Mouse (Mus musculus) hindbrain, embryonic 12.5 days (tissue): ENCODE measurements at regions not wholly inside any gene's neighbourhood (a gene's known extent, or its start where the extent isn't known, plus 50 kb on each side); places are given as distances from the start of the nearest gene placed in this dataset.
"Not testable (repeated sequence)": the region's sequence is repeated elsewhere in the genome, so short reads cannot be mapped to it uniquely, and the experiment has no call there.

Experiments used
- ATAC-seq: fragments of 200-750 bp; cut with Nextera tagmentation; 2 replicates; pipeline ENCODE4 v1.8.0; 2017; ENCODE audit warnings: moderate TSS enrichment; ENCODE audit not compliant: low FRiP score
- H3K27ac ChIP-seq: fragments of 300-500 bp; sonication (generic); 2 replicates; pipeline ENCODE4 v1.5.1; 2016; ENCODE audit warnings: mild to moderate bottlenecking
- H3K27me3 ChIP-seq: fragments of 300-500 bp; sonication (generic); 2 replicates; pipeline ENCODE4 v1.6.1; 2016; ENCODE audit warnings: mild to moderate bottlenecking
- H3K36me3 ChIP-seq: fragments of 300-500 bp; sonication (generic); 2 replicates; pipeline ENCODE4 v1.6.1; 2016; ENCODE audit warnings: mild to moderate bottlenecking
- H3K4me1 ChIP-seq: fragments of 300-500 bp; sonication (generic); 2 replicates; pipeline ENCODE4 v1.6.1; 2016
- H3K4me2 ChIP-seq: fragments of 300-500 bp; sonication (generic); replicated peaks from 2 replicates; pipeline ENCODE4 v1.6.1; 2016; ENCODE audit warnings: mild to moderate bottlenecking
- H3K4me3 ChIP-seq: fragments of 300-500 bp; sonication (generic); 2 replicates; pipeline ENCODE4 v1.5.1; 2016; ENCODE audit warnings: mild to moderate bottlenecking
- H3K9ac ChIP-seq: fragments of 300-500 bp; sonication (generic); 2 replicates; pipeline ENCODE4 v1.6.1; 2016; ENCODE audit warnings: mild to moderate bottlenecking, moderate library complexity
- H3K9me3 ChIP-seq: fragments of 300-500 bp; sonication (generic); replicated peaks from 2 replicates; pipeline ENCODE4 v1.6.1; 2016; ENCODE audit warnings: mild to moderate bottlenecking
- WGBS: fragments of 180-500 bp; shearing (Covaris S2); methylation state at CpG from one replicate; pipeline ENCODE4 v1.1.7; 2016; 5-methylcytosine and 5-hydroxymethylcytosine counted together

- Histone ChIP-seq H3K27ac (0 out of 2 replicates have a peak overlapping the region, but pooled peaks have one; percentile 5), H3K4me1 (no peaks in the 10 kb centered on the region), H3K4me3 (no peak overlapping the region), H3K9me3 (no peaks in the 10 kb centered on the region), H3K4me2 (no peak overlapping the region), H3K36me3 (no peaks in the 10 kb centered on the region), H3K27me3 (no peaks in the 10 kb centered on the region), H3K9ac (no peak overlapping the region)
- WGBS: 31% methylated on average over 3 of the region's 3 CpGs
- peak; percentile 85 for ATAC-seq
These were observed 355.7 kb upstream of the Cypt12 start for GRCm38 (mm10) chr3:17592463-17592862.

GRCm38 (mm10) chr3:17596365-17596764 is 351.8 kb upstream of the Cypt12 start:
- Histone ChIP-seq H3K9me3 (no peaks in the 10 kb centered on the region), H3K4me3 (no peak overlapping the region), H3K4me2 (no peak overlapping the region), H3K36me3 (no peaks in the 10 kb centered on the region), H3K27me3 (no peaks in the 10 kb centered on the region), H3K9ac (no peak overlapping the region), H3K27ac (no peak overlapping the region), H3K4me1 (no peaks in the 10 kb centered on the region)
- WGBS: 66% methylated on average over 2 of the region's 2 CpGs
- no peak for ATAC-seq

GRCm38 (mm10) chr3:17613486-17613885 is 334.7 kb upstream of the Cypt12 start:
- H3K9me3 ChIP-seq: no peaks in the 10 kb centered on the region
- no peak for ATAC-seq
- H3K27me3 ChIP-seq: no peaks in the 10 kb centered on the region
- H3K9ac ChIP-seq: no peak overlapping the region
- no peak overlapping the region for H3K27ac ChIP-seq
- no peaks in the 10 kb centered on the region for H3K36me3 ChIP-seq
- H3K4me1 ChIP-seq: no peaks in the 10 kb centered on the region
- no peak overlapping the region for H3K4me3 ChIP-seq
- WGBS: 82% methylated on average over 1 of the region's 1 CpGs
- no peak overlapping the region for H3K4me2 ChIP-seq

GRCm38 (mm10) chr3:17616439-17617070 is 331.7 kb upstream of the Cypt12 start:
- no peaks in the 10 kb centered on the region for H3K9me3 ChIP-seq
- H3K36me3 ChIP-seq: no peaks in the 10 kb centered on the region
- 0 out of 2 replicates have a peak, but pooled peaks cover 5% of the 10 kb centered on the region for H3K4me1 ChIP-seq
- no peak overlapping the region for H3K4me2 ChIP-seq
- H3K9ac ChIP-seq: no peak overlapping the region
- 58% methylated on average over 2 of the region's 2 CpGs for WGBS
- ATAC-seq: peak; percentile 90
- H3K27ac ChIP-seq: 0 out of 2 replicates have a peak overlapping the region, but pooled peaks have one; percentile 30
- no peaks in the 10 kb centered on the region for H3K27me3 ChIP-seq
- H3K4me3 ChIP-seq: no peak overlapping the region

GRCm38 (mm10) chr3:17619489-17619888 is 328.7 kb upstream of the Cypt12 start:
- Histone ChIP-seq H3K4me3 (no peak overlapping the region), H3K4me2 (peak overlapping the region; percentile 22; the same call in 1 of the 2 replicates)
- 20% methylated on average over 2 of the region's 2 CpGs for WGBS

GRCm38 (mm10) chr3:17619890-17620289 is 328.3 kb upstream of the Cypt12 start:
- Histone ChIP-seq H3K9ac (no peak overlapping the region), H3K4me2 (peak overlapping the region; percentile 22; the same call in 1 of the 2 replicates), H3K9me3 (no peaks in the 10 kb centered on the region), H3K4me1 (0 out of 2 replicates have a peak, but pooled peaks cover 5% of the 10 kb centered on the region), H3K27me3 (no peaks in the 10 kb centered on the region), H3K4me3 (no peak overlapping the region), H3K27ac (peak overlapping the region; percentile 80), H3K36me3 (no peaks in the 10 kb centered on the region)
- 34% methylated on average over 2 of the region's 2 CpGs for WGBS
- peak; percentile 93 for ATAC-seq

More at GRCm38 (mm10) chr3:17619489-17619888, 328.7 kb upstream of the Cypt12 start:
- 0 out of 2 replicates have a peak, but pooled peaks cover 5% of the 10 kb centered on the region for H3K4me1 ChIP-seq
- H3K27ac ChIP-seq: peak overlapping the region; percentile 80
- H3K9me3 ChIP-seq: no peaks in the 10 kb centered on the region
- no peaks in the 10 kb centered on the region for H3K36me3 ChIP-seq
- H3K27me3 ChIP-seq: no peaks in the 10 kb centered on the region
- ATAC-seq: peak; percentile 77
- H3K9ac ChIP-seq: no peak overlapping the region

- peak overlapping the region; percentile 73 for H3K27ac ChIP-seq
These were observed 327.8 kb upstream of the Cypt12 start for GRCm38 (mm10) chr3:17620398-17620797.

GRCm38 (mm10) chr3:17632484-17632883 is 315.7 kb upstream of the Cypt12 start:
- Histone ChIP-seq H3K27me3 (no peaks in the 10 kb centered on the region), H3K27ac (no peak overlapping the region), H3K4me1 (no peaks in the 10 kb centered on the region), H3K9ac (no peak overlapping the region), H3K9me3 (no peaks in the 10 kb centered on the region), H3K36me3 (no peaks in the 10 kb centered on the region), H3K4me2 (no peak overlapping the region), H3K4me3 (no peak overlapping the region)
- no peak for ATAC-seq
- WGBS: 72% methylated on average over 3 of the region's 3 CpGs

More at GRCm38 (mm10) chr3:17620398-17620797, 327.8 kb upstream of the Cypt12 start:
- no peaks in the 10 kb centered on the region for H3K27me3 ChIP-seq
- H3K4me1 ChIP-seq: 0 out of 2 replicates have a peak, but pooled peaks cover 5% of the 10 kb centered on the region
- no peak overlapping the region for H3K4me3 ChIP-seq
- 79% methylated on average over 2 of the region's 2 CpGs for WGBS
- ATAC-seq: no peak
- no peaks in the 10 kb centered on the region for H3K9me3 ChIP-seq
- H3K36me3 ChIP-seq: no peaks in the 10 kb centered on the region
- H3K4me2 ChIP-seq: no peak overlapping the region
- H3K9ac ChIP-seq: no peak overlapping the region

GRCm38 (mm10) chr3:17636276-17636675 is 311.9 kb upstream of the Cypt12 start:
- Histone ChIP-seq H3K27ac (no peak overlapping the region), H3K4me2 (no peak overlapping the region), H3K4me1 (no peaks in the 10 kb centered on the region), H3K9ac (no peak overlapping the region), H3K4me3 (no peak overlapping the region), H3K36me3 (no peaks in the 10 kb centered on the region), H3K9me3 (no peaks in the 10 kb centered on the region), H3K27me3 (no peaks in the 10 kb centered on the region)
- ATAC-seq: no peak

GRCm38 (mm10) chr3:17659988-17660387 is 288.2 kb upstream of the Cypt12 start:
- ATAC-seq, H3K9me3 ChIP-seq, H3K4me2 ChIP-seq, H3K4me3 ChIP-seq, H3K27ac ChIP-seq, H3K36me3 ChIP-seq, H3K9ac ChIP-seq, H3K27me3 ChIP-seq, H3K4me1 ChIP-seq: not testable (repeated sequence)
- WGBS: 86% methylated on average over 2 of the region's 2 CpGs

- Histone ChIP-seq H3K27ac (no peak overlapping the region), H3K4me3 (no peak overlapping the region), H3K36me3 (no peaks in the 10 kb centered on the region), H3K9ac (no peak overlapping the region), H3K4me1 (no peaks in the 10 kb centered on the region), H3K4me2 (no peak overlapping the region), H3K27me3 (no peaks in the 10 kb centered on the region), H3K9me3 (no peaks in the 10 kb centered on the region)
- 95% methylated on average over 1 of the region's 1 CpGs for WGBS
- ATAC-seq: no peak
These were observed 286.2 kb upstream of the Cypt12 start for GRCm38 (mm10) chr3:17661987-17662386.

- Histone ChIP-seq H3K36me3 (no peaks in the 10 kb centered on the region), H3K4me2 (no peak overlapping the region), H3K27ac (no peak overlapping the region), H3K4me1 (no peaks in the 10 kb centered on the region), H3K4me3 (no peak overlapping the region), H3K27me3 (no peaks in the 10 kb centered on the region), H3K9ac (no peak overlapping the region), H3K9me3 (no peaks in the 10 kb centered on the region)
- WGBS: 81% methylated on average over 1 of the region's 1 CpGs
- ATAC-seq: no peak
These were observed 281.2 kb upstream of the Cypt12 start for GRCm38 (mm10) chr3:17667016-17667415.

GRCm38 (mm10) chr3:17668839-17669238 is 279.4 kb upstream of the Cypt12 start:
- Histone ChIP-seq H3K4me3 (no peak overlapping the region), H3K27me3 (no peaks in the 10 kb centered on the region), H3K4me2 (no peak overlapping the region), H3K9me3 (no peaks in the 10 kb centered on the region), H3K9ac (no peak overlapping the region), H3K4me1 (no peaks in the 10 kb centered on the region), H3K27ac (no peak overlapping the region), H3K36me3 (no peaks in the 10 kb centered on the region)
- WGBS: 88% methylated on average over 2 of the region's 2 CpGs
- ATAC-seq: no peak
